Mouse (Mus musculus) kidney, postnatal 0 days (tissue): ENCODE results near the gene Srl. TPM values are rescaled to one million over a fixed set of nuclear protein-coding genes. Genes with fewer than 3 reads are reported as not detected.
"Not testable (repeated sequence)": the region's sequence is repeated elsewhere in the genome, so short reads cannot be mapped to it uniquely, and the experiment has no call there.

Source experiments
- ATAC-seq: fragments of 200-750 bp; cut with Nextera tagmentation; replicated peaks from 2 replicates; pipeline ENCODE4 v1.8.0; 2017; ENCODE audit warnings: low read depth, moderate number of reproducible peaks, moderate TSS enrichment, moderate library complexity; ENCODE audit not compliant: low FRiP score
- DNase-seq: peaks from one replicate; pipeline ENCODE4 v3.0.0-alpha.2; 2016; ENCODE audit warnings: low spot score
- H3K27ac ChIP-seq: fragments of 300-500 bp; sonication (generic); 2 replicates; pipeline ENCODE4 v1.5.1; 2014; ENCODE audit warnings: mild to moderate bottlenecking
- H3K27me3 ChIP-seq: fragments of 300-500 bp; sonication (generic); 2 replicates; pipeline ENCODE4 v1.6.1; 2014; ENCODE audit warnings: low read length, mixed read lengths; ENCODE audit not compliant: insufficient read depth
- H3K36me3 ChIP-seq: fragments of 300-500 bp; sonication (generic); 2 replicates; pipeline ENCODE4 v1.6.1; 2014; ENCODE audit warnings: low read length, mixed read lengths; ENCODE audit not compliant: insufficient read depth
- H3K4me1 ChIP-seq: fragments of 300-500 bp; sonication (generic); replicated peaks from 2 replicates; pipeline ENCODE4 v1.6.1; 2014; ENCODE audit warnings: antibody characterized with exemption, low read length, mixed read lengths; ENCODE audit not compliant: insufficient read depth
- H3K4me2 ChIP-seq: fragments of 300-500 bp; sonication (generic); 2 replicates; pipeline ENCODE4 v1.6.1; 2014; ENCODE audit warnings: mild to moderate bottlenecking, low read length, moderate library complexity, mixed read lengths
- H3K4me3 ChIP-seq: fragments of 300-500 bp; sonication (generic); replicated peaks from 2 replicates; pipeline ENCODE4 v1.5.1; 2014; ENCODE audit warnings: low read depth, low read length
- H3K9ac ChIP-seq: fragments of 300-500 bp; sonication (generic); 2 replicates; pipeline ENCODE4 v1.6.1; 2014; ENCODE audit warnings: low read depth, low read length
- H3K9me3 ChIP-seq: fragments of 300-500 bp; sonication (generic); replicated peaks from 2 replicates; pipeline ENCODE4 v1.6.1; 2016; ENCODE audit warnings: low read length, inconsistent platforms, mixed read lengths
- CTCF ChIP-seq: IDR thresholded peaks from 2 replicates; pipeline ENCODE4 v1.5.1; 2016; ENCODE audit warnings: antibody characterized with exemption, low read depth, mild to moderate bottlenecking, moderate library complexity
- WGBS: fragments of 180-500 bp; shearing (Covaris S2); extraction: QIAGEN DNeasy Blood & Tissue Kit; methylation state at CpG from one replicate; pipeline ENCODE4 v1.1.7; 2014; 5-methylcytosine and 5-hydroxymethylcytosine counted together
- polyA plus RNA-seq: library from polyadenylated mRNA; unstranded; fragments of >200 nt; fragmentation: Nextera tagmentation; extraction: Ambion mirVana; gene quantifications from 2 replicates; pipeline ENCODE4 v1.2.1, GENCODE M21; 2015

Gene Srl
- polyA plus RNA-seq, 1 experiment from 2014 or later: 8.5 TPM

DNA sequence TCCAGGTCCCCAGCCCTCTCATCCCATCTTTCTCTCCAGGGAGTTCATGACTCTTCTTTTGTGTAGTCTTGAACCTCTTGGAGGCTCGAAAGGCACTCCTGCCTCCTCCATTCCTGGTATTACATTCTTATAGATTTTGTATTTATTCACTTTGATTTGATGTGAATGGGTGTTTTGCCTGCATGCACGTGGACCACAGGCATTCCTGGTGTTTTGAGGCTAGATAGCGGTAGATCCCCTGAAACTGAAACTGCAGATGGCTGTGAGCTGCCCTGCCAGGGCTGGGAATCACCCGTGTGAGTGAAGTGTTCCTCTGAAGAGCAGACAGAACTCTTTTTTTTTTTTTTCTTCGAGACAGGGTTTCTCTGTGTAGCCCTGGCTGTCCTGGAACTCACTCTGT lies 42.8 kb upstream of the Srl start:
- H3K4me2 ChIP-seq: no peak overlapping the region
- no peak overlapping the region for H3K9ac ChIP-seq
- H3K4me1 ChIP-seq: peaks cover 10% of the 10 kb centered on the region
- no peaks in the 10 kb centered on the region for H3K27me3 ChIP-seq
- no peaks in the 10 kb centered on the region for H3K9me3 ChIP-seq
- 82% methylated on average over 5 of the region's 5 CpGs for WGBS
- no peak overlapping the region for H3K4me3 ChIP-seq
- H3K36me3 ChIP-seq: no peaks in the 10 kb centered on the region
- no peak overlapping the region for H3K27ac ChIP-seq
- DNase-seq (no peak), ATAC-seq (no peak)
- TF ChIP-seq CTCF: no peak

- H3K27ac ChIP-seq: no peak overlapping the region
- no peaks in the 10 kb centered on the region for H3K9me3 ChIP-seq
- ATAC-seq: no peak
- 85% methylated on average over 3 of the region's 3 CpGs for WGBS
- no peak overlapping the region for H3K4me2 ChIP-seq
- H3K9ac ChIP-seq: no peak overlapping the region
- peaks cover 10% of the 10 kb centered on the region for H3K4me1 ChIP-seq
- H3K27me3 ChIP-seq: no peaks in the 10 kb centered on the region
- no peak overlapping the region for H3K4me3 ChIP-seq
- no peak for TF ChIP-seq CTCF
- DNase-seq: no peak
- H3K36me3 ChIP-seq: no peaks in the 10 kb centered on the region
These were observed 42.2 kb upstream of the Srl start for GRCm38 (mm10) chr16:4583807-4584206.

DNA sequence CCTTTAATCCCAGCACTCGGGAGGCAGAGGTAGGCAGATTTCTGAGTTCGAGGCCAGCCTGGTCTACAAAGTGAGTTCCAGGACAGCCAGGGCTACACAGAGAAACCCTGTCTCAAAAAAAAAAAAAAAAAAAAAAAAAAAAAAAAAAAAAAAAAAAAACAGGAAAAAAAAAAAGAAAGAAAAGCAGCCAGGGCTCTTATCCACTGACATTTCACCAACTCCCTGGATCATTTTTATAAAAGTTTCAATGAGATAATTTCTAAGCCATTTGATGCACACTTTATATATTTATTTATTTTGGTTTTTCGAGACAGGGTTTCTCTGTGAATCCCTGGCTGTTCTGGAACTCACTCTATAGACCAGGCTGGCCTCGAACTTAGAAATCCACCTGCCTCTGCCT lies 39.6 kb upstream of the Srl start:
- not testable (repeated sequence) for DNase-seq, H3K9me3 ChIP-seq, H3K4me1 ChIP-seq, H3K4me2 ChIP-seq, H3K9ac ChIP-seq, H3K27ac ChIP-seq, H3K27me3 ChIP-seq, H3K36me3 ChIP-seq, ATAC-seq, H3K4me3 ChIP-seq
- 89% methylated on average over 3 of the region's 4 CpGs for WGBS

- H3K4me1 ChIP-seq: no peaks in the 10 kb centered on the region
- H3K9me3 ChIP-seq: no peaks in the 10 kb centered on the region
- no peak overlapping the region for H3K4me2 ChIP-seq
- 45% methylated on average over 7 of the region's 7 CpGs for WGBS
- no peak overlapping the region for H3K27ac ChIP-seq
- DNase-seq (no peak), ATAC-seq (no peak)
- H3K4me3 ChIP-seq: no peak overlapping the region
- H3K27me3 ChIP-seq: no peaks in the 10 kb centered on the region
- no peaks in the 10 kb centered on the region for H3K36me3 ChIP-seq
- TF ChIP-seq CTCF: no peak
- no peak overlapping the region for H3K9ac ChIP-seq
These were observed 37.0 kb upstream of the Srl start for GRCm38 (mm10) chr16:4578630-4579029.

- ATAC-seq: no peak
These were observed 35.3 kb upstream of the Srl start for GRCm38 (mm10) chr16:4576873-4577272.

GRCm38 (mm10) chr16:4576038-4576437 lies 34.4 kb upstream of the Srl start:
- ATAC-seq: no peak
- H3K9me3 ChIP-seq: no peaks in the 10 kb centered on the region
- 45% methylated on average over 2 of the region's 2 CpGs for WGBS

More at GRCm38 (mm10) chr16:4576873-4577272, 35.3 kb upstream of the Srl start:
- no peak overlapping the region for H3K4me2 ChIP-seq
- WGBS: 28% methylated on average over 2 of the region's 2 CpGs
- H3K4me1 ChIP-seq: no peaks in the 10 kb centered on the region
- H3K9me3 ChIP-seq: no peaks in the 10 kb centered on the region
- H3K36me3 ChIP-seq: no peaks in the 10 kb centered on the region
- TF ChIP-seq CTCF: peak; percentile 3; the same call in 1 of the 2 replicates
- no peak overlapping the region for H3K4me3 ChIP-seq
- H3K27ac ChIP-seq: no peak overlapping the region
- DNase-seq: no peak
- no peak overlapping the region for H3K9ac ChIP-seq
- H3K27me3 ChIP-seq: no peaks in the 10 kb centered on the region

GRCm38 (mm10) chr16:4570737-4571136 lies 29.1 kb upstream of the Srl start:
- Histone ChIP-seq H3K4me1 (0 out of 2 replicates have a peak, but pooled peaks cover 4% of the 10 kb centered on the region), H3K4me2 (no peak overlapping the region), H3K9ac (no peak overlapping the region), H3K27me3 (no peaks in the 10 kb centered on the region), H3K9me3 (no peaks in the 10 kb centered on the region), H3K4me3 (no peak overlapping the region), H3K27ac (no peak overlapping the region), H3K36me3 (no peaks in the 10 kb centered on the region)
- no peak for TF ChIP-seq CTCF
- 33% methylated on average over 4 of the region's 4 CpGs for WGBS
- ATAC-seq (0 out of 2 replicates have a peak, but pooled peaks have one; percentile 22), DNase-seq (peak; percentile 61)

More at GRCm38 (mm10) chr16:4576038-4576437, 34.4 kb upstream of the Srl start:
- DNase-seq: no peak
- Histone ChIP-seq H3K27me3 (no peaks in the 10 kb centered on the region), H3K9ac (no peak overlapping the region), H3K4me1 (0 out of 2 replicates have a peak, but pooled peaks cover under 1% of the 10 kb centered on the region), H3K27ac (no peak overlapping the region), H3K4me3 (no peak overlapping the region), H3K4me2 (no peak overlapping the region), H3K36me3 (no peaks in the 10 kb centered on the region)
- no peak for TF ChIP-seq CTCF
